Mouse (Mus musculus) stomach, postnatal 0 days (tissue): ENCODE results near the gene Stum. TPM values are rescaled to one million over a fixed set of nuclear protein-coding genes. Genes with fewer than 3 reads are reported as not detected.

Experiments
- ATAC-seq: fragments of 200-750 bp; cut with Nextera tagmentation; 2 replicates; pipeline ENCODE4 v1.8.0; 2017; ENCODE audit not compliant: low FRiP score, low TSS enrichment
- DNase-seq: peaks from one replicate; pipeline ENCODE4 v3.0.0-alpha.2; 2016; ENCODE audit warnings: low spot score
- H3K27ac ChIP-seq: fragments of 300-500 bp; sonication (generic); replicated peaks from 2 replicates; pipeline ENCODE4 v1.5.1; 2014; ENCODE audit warnings: mild to moderate bottlenecking, control low read depth
- H3K27me3 ChIP-seq: fragments of 300-500 bp; sonication (generic); 2 replicates; pipeline ENCODE4 v1.6.1; 2014; ENCODE audit warnings: low read length; ENCODE audit not compliant: control insufficient read depth, insufficient read depth
- H3K36me3 ChIP-seq: fragments of 300-500 bp; sonication (generic); 2 replicates; pipeline ENCODE4 v1.6.1; 2014; ENCODE audit warnings: low read length, mixed read lengths; ENCODE audit not compliant: control insufficient read depth, insufficient read depth
- H3K4me1 ChIP-seq: fragments of 300-500 bp; sonication (generic); replicated peaks from 2 replicates; pipeline ENCODE4 v1.6.1; 2014; ENCODE audit warnings: antibody characterized with exemption; ENCODE audit not compliant: control insufficient read depth, insufficient read depth
- H3K4me2 ChIP-seq: fragments of 300-500 bp; sonication (generic); replicated peaks from 2 replicates; pipeline ENCODE4 v1.6.1; 2014; ENCODE audit warnings: low read depth, mild to moderate bottlenecking, control low read depth, moderate library complexity
- H3K4me3 ChIP-seq: fragments of 300-500 bp; sonication (generic); 2 replicates; pipeline ENCODE4 v1.5.1; 2014; ENCODE audit warnings: low read depth, low read length, control low read depth
- H3K9ac ChIP-seq: fragments of 300-500 bp; sonication (generic); 2 replicates; pipeline ENCODE4 v1.6.1; 2014; ENCODE audit warnings: mild to moderate bottlenecking, low read length, control low read depth, mixed read lengths
- H3K9me3 ChIP-seq: fragments of 300-500 bp; sonication (generic); 2 replicates; pipeline ENCODE4 v1.6.1; 2016; ENCODE audit warnings: low read length; ENCODE audit not compliant: control insufficient read depth
- CTCF ChIP-seq: IDR thresholded peaks from 2 replicates; pipeline ENCODE4 v1.5.1; 2016; ENCODE audit warnings: antibody characterized with exemption, low read depth, mild to moderate bottlenecking, moderate library complexity
- EP300 ChIP-seq: optimal IDR thresholded peaks from 2 replicates; pipeline ENCODE3; 2016; ENCODE audit warnings: antibody characterized with exemption
- WGBS: fragments of 180-500 bp; shearing (Covaris S2); extraction: QIAGEN DNeasy Blood & Tissue Kit; methylation state at CpG from one replicate; pipeline ENCODE4 v1.1.7; 2014; 5-methylcytosine and 5-hydroxymethylcytosine counted together
- polyA plus RNA-seq: library from polyadenylated mRNA; unstranded; fragments of >200 nt; fragmentation: Nextera tagmentation; extraction: Ambion mirVana; gene quantifications from 2 replicates; pipeline ENCODE4 v1.2.1, GENCODE M21; 2015

Stum gene
- polyA plus RNA-seq, 1 experiment from 2014 or later = 4.3 TPM

DNA sequence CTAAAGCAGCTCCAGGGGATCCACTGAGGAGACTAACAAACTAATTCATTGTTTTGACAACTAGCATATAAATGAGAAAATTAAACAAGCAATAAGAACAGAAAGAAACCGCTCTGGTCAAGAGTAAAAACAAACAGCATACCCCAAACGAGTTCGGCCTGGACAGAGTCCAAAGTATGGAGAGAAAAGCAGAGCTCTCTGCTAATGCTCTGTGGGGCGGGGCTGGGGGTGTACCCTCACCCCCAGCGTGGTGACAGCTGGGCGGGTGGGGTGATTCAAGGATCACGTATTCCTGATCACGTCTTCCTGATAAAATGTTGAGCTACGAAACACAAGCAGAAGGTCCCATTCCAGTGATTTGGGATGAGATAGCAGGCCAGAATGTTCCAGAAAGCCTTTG is 9.5 kb upstream of the Stum start:
- Histone ChIP-seq H3K27ac (no peak overlapping the region), H3K9me3 (no peaks in the 10 kb centered on the region), H3K27me3 (no peaks in the 10 kb centered on the region), H3K4me1 (no peaks in the 10 kb centered on the region), H3K9ac (no peak overlapping the region), H3K36me3 (no peaks in the 10 kb centered on the region), H3K4me3 (no peak overlapping the region), H3K4me2 (no peak overlapping the region)
- 14% methylated on average over 9 of the region's 9 CpGs for WGBS
- DNase-seq = no peak
- ATAC-seq = no peak; the same call in 1 of the 2 replicates
- TF ChIP-seq CTCF = no peak
- no peak for TF ChIP-seq EP300

DNA sequence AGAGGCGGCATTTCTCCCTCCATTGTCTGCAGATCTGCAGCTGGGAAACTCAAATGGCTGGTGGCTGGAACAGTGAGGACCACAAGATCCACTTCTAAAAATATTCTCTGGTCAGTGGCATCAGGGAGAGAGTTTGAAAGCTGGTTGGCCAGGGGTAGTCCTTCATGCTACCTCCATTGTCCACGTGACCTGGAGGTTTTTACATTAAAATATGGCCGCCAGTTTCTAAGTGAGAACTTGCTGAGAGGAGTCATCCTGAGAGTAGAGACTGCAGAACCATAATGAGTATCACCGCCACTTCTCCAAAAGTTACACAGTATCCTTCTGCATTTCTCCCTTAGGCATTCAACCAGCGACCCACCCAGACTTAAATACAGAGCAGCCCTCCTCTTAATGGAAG is 2.0 kb upstream of the Stum start:
- no peak for DNase-seq
- Histone ChIP-seq H3K9me3 (no peaks in the 10 kb centered on the region), H3K27me3 (0 out of 2 replicates have a peak, but pooled peaks cover 4% of the 10 kb centered on the region), H3K4me2 (no peak overlapping the region), H3K4me3 (no peak overlapping the region), H3K36me3 (no peaks in the 10 kb centered on the region), H3K9ac (no peak overlapping the region), H3K27ac (no peak overlapping the region), H3K4me1 (peaks cover 3% of the 10 kb centered on the region; the same call in 1 of the 2 replicates)
- WGBS = 88% methylated on average over 5 of the region's 5 CpGs
- TF ChIP-seq EP300 = no peak
- no peak for TF ChIP-seq CTCF
- no peak for ATAC-seq

- Histone ChIP-seq H3K27ac (peak overlapping the region; percentile 45; the same call in 1 of the 2 replicates), H3K9ac (peak overlapping the region; percentile 53), H3K9me3 (no peaks in the 10 kb centered on the region), H3K4me1 (peaks cover 3% of the 10 kb centered on the region; the same call in 1 of the 2 replicates), H3K36me3 (no peaks in the 10 kb centered on the region), H3K4me3 (peak overlapping the region; percentile 43), H3K27me3 (0 out of 2 replicates have a peak, but pooled peaks cover 4% of the 10 kb centered on the region), H3K4me2 (peak overlapping the region; percentile 67)
- ATAC-seq (0 out of 2 replicates have a peak, but pooled peaks have one; percentile 53), DNase-seq (no peak)
- no peak for TF ChIP-seq EP300
- TF ChIP-seq CTCF = no peak
- WGBS = 11% methylated on average over 26 of the region's 39 CpGs
Measured at GRCm38 (mm10) chr1:180482840-180483398, 385 bp downstream of the Stum start.

DNA sequence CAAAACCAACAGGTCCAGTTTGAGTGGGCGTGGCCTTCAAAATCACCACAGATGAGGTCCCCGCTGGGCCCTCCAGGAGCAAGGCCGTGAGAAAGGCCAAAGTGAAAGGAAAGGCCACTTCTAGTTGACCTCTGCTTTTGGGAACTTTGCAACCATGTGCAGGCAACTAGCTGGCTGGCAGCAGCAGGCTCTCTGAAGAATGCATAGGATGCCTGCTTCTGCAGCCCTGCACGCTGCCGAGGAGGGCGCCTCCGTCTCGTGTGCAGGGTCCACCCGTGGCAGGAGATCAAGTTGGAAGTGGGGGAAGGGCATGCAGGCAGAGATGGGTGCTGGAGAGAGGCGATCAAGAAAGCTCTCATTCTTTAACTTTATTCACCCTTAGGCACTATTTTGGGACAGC is 1.3 kb downstream of the Stum start:
- Histone ChIP-seq H3K36me3 (no peaks in the 10 kb centered on the region), H3K4me3 (peak overlapping the region; percentile 43; the same call in 1 of the 2 replicates), H3K9ac (no peak overlapping the region), H3K9me3 (no peaks in the 10 kb centered on the region), H3K27me3 (0 out of 2 replicates have a peak, but pooled peaks cover 4% of the 10 kb centered on the region), H3K27ac (no peak overlapping the region), H3K4me1 (peaks cover 3% of the 10 kb centered on the region; the same call in 1 of the 2 replicates), H3K4me2 (peak overlapping the region; percentile 67; the same call in 1 of the 2 replicates)
- WGBS = 35% methylated on average over 10 of the region's 10 CpGs
- peak; percentile 36; the same call in 1 of the 2 replicates for TF ChIP-seq CTCF
- TF ChIP-seq EP300 = no peak
- DNase-seq (no peak), ATAC-seq (0 out of 2 replicates have a peak, but pooled peaks have one; percentile 21)

DNA sequence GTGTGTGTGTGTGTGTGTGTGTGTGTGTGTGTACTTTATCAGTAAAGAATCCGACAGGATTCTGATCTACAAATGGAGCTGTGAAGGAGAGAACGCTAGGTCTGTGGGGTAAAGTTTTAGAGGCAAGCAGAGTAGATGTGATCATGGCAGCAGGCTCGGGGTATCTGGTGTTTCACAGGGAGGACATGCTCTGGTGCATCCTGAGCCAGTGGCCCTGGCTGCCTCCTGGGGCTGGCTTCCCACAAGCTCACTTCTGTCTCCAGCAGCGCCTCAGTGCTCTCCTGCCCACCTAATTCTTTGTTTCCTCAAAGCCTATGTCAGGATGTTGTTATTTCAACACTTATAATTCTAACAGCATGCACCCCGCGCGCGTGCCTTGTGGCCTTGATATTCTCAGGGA is 2.0 kb downstream of the Stum start:
- WGBS = 65% methylated on average over 8 of the region's 8 CpGs
- H3K27me3 ChIP-seq = 0 out of 2 replicates have a peak, but pooled peaks cover 4% of the 10 kb centered on the region
- H3K4me2 ChIP-seq = no peak overlapping the region
- H3K4me1 ChIP-seq = peaks cover 3% of the 10 kb centered on the region; the same call in 1 of the 2 replicates
- no peak overlapping the region for H3K27ac ChIP-seq
- no peaks in the 10 kb centered on the region for H3K9me3 ChIP-seq
- no peak overlapping the region for H3K4me3 ChIP-seq
- DNase-seq (no peak), ATAC-seq (no peak)
- no peak for TF ChIP-seq EP300
- no peak for TF ChIP-seq CTCF
- H3K9ac ChIP-seq = no peak overlapping the region
- no peaks in the 10 kb centered on the region for H3K36me3 ChIP-seq

DNA sequence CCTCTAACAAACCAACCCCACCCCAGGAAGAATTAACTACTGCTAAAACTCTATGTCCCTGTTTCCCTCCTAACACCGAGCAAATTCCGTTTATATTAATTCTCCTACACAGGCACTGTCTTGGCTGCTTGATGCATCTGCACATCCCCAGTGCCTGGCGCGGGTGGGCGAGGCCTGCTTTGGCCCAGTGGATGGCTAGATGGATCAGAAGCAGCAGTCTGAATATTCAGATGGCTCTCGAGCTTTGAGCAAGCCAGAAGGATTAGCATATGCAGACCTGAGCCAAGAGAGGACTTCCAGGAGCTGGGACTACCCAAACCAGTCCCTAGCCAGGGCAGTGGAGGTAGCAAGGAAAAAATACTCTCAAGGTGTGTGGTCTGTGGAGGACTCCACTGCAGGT is 3.0 kb downstream of the Stum start:
- H3K36me3 ChIP-seq = no peaks in the 10 kb centered on the region
- peaks cover 3% of the 10 kb centered on the region; the same call in 1 of the 2 replicates for H3K4me1 ChIP-seq
- no peak overlapping the region for H3K4me3 ChIP-seq
- 45% methylated on average over 6 of the region's 6 CpGs for WGBS
- 0 out of 2 replicates have a peak, but pooled peaks cover 4% of the 10 kb centered on the region for H3K27me3 ChIP-seq
- no peak overlapping the region for H3K27ac ChIP-seq
- ATAC-seq (no peak), DNase-seq (no peak)
- TF ChIP-seq CTCF (no peak), EP300 (no peak)
- no peak overlapping the region for H3K4me2 ChIP-seq
- H3K9me3 ChIP-seq = no peaks in the 10 kb centered on the region
- H3K9ac ChIP-seq = no peak overlapping the region
